Mouse (Mus musculus): ENCODE measurements around the gene Sirt5. TPM values are rescaled to one million over a fixed set of nuclear protein-coding genes. Genes with fewer than 3 reads are reported as not detected.

Gene Sirt5
- polyA plus RNA-seq, 1 experiment, result 8.7 TPM

DNA sequence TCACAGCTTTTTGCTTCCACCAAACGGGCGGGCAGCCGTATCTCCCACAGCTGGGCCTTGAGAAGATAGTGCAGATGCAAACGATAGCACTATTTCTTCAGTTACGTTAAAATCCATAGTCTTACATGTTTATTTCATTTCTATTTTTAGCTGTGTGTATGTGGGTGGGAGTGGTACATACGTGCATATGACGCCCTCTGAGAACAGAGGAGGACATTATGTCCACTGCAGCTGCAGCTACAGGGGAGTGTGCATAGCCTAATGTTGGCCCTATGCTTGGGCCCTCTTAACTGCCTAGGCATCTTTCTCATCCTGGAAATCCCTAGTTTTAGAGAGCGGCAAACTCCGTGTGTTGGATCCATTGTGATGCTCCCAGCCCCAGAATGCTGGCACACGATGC lies 8.9 kb downstream of the Sirt5 start:
- no peak for DNase-seq (ENCODE audit: low read depth)

DNA sequence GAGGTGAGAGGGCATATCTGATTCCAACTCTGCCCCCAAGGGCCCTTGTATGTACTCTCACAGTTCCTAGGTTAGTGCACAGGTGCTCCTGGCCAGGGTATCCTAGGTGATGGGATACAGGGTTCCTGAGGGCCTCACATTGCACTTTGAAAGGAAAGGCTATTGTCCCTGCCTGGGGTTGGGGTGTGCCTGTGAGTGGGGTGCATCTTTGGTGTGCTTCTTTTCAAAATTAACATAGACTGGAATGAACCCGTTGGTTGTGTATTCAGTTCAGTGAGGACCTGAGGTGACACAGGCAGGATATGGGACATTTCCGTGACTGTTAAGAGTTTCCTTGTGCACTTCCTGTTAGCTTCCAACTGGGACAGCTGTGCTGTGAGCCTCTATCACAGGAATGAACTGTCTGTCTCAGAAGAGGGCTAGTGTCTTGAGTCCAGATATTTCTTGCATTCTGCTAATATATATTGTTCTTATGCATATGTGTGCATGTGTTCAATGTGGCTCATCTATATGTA lies 9.7 kb downstream of the Sirt5 start:
- no peak for DNase-seq (ENCODE audit: low read depth)

DNA sequence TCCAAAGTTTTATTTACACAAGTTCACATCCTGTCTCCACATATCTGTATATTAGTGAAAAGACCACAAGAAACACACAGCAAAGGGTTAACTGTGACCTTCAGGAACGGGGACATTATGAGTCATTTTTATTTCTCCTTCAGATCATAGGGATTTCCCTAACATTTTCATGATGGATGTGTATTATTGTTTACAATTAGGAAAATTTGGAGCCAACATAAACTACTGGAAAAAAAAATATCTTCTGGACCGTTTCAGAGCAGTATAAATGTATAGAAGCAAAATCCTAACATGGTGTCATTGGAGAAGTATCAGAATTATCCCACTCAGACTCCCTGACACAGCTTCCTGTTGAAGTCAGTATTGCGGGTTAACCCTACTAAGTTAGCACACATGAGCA lies 14.7 kb downstream of the Sirt5 start:
- no peak for DNase-seq (ENCODE audit: low read depth)

DNA sequence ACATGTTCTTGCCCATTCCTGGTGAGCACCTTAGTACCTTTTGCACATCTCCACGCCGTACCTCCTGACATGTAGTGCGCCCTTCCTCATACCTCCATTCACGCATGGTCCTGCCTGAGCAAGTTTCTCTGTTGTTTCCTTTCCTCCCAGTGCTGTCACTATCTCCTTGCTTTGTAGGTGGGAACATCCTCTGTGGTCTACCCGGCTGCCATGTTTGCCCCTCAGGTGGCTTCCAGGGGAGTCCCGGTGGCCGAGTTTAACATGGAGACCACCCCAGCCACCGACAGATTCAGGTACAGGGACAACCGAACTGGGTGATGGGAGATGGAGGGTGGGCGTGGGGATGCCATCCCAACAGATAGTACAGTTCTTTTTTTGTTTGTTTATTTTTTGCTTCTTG lies 20.0 kb downstream of the Sirt5 start:
- no peak for DNase-seq (ENCODE audit: low read depth)

DNA sequence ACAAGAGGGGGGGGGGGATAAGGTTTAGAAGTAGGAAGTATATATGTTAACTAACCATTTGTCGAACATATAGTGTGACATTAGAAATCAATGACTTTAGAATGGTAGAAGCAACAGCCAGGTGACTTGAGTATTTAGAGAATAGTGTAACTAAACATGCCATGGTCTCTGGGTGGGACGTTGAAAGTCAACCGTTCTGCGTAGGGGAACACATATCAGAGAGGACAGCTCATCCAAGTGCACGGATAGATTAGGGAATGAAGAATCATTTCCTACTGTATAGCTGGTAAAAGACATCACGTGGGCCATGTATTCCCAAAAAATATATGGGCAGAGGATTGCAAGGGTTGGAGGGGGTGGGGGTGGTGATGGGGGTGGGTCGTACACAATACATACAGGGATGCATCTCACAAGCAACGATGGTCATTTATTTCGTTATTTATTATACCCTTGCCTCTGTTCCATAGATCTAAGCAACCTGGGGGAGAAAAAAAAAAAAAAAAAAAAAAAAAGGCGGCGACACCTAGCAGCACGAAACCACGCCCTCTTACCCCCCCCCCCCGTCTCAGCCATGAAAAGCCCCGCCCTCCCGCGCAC lies 32.5 kb downstream of the Sirt5 start:
- no peak for DNase-seq (ENCODE audit: low read depth)

DNA sequence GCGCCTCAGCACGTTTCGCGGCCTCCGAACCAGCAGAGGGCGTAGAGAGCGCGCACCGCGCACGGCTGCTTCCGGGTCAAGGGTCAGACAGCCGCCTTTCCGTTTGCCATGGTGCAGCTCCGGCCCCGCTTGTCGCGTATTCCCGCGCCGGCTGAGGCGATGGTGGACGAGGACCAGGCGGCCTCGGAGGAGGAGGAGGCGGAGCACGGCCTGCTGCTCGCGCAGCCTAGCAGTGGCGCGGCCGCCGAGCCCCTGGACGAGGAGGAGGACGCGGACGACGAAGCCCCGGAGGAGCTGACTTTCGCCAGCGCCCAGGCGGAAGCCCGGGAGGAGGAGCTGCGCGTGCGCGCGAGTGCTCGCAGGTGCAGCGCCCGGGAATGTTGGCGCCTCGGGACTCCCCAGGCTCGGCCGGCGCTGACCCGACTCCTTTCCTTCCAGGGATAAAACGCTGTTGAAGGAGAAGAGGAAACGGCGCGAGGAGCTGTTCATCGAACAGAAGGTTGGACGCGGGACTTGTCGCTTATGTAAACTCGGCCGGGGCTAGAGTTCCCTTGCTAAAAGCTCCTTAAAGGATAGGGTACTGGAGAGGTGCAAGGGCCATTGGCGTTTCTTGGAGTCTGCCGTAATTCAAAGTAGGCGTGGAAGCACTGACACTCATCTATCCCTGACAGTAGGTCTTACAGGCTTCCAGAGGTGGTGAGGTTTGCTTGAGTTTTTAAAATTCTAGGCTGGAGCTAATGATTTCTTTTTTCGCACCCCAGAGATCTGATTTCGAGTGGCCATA lies 33.2 kb downstream of the Sirt5 start, which contains the start of gene Nol7:
Gene Nol7, plus strand, starts transcription at position 94 of the 784 bp plus-strand sequence.
- peak; percentile 38 for DNase-seq (ENCODE audit: low read depth)

DNA sequence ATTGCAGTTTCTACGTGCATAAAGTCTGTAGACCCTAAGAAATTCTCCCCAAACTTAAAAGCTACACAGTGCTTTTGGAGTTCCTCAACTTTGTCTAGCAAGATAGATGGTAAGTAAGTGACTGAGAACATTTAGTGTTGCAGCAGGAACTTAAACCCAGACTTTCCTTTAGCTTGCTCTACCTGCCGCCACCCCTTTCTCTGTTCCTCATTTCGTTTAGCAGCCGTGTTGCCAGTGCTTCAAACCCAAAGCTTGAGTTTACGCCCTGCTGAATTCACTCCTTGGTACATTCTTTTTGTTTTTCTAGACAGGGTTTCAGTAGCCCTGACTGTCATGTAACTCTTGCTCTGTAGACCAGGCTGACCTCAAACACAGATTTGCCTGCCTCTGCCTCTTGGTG lies 34.3 kb downstream of the Sirt5 start:
- DNase-seq (ENCODE audit: low read depth), result no peak

DNA sequence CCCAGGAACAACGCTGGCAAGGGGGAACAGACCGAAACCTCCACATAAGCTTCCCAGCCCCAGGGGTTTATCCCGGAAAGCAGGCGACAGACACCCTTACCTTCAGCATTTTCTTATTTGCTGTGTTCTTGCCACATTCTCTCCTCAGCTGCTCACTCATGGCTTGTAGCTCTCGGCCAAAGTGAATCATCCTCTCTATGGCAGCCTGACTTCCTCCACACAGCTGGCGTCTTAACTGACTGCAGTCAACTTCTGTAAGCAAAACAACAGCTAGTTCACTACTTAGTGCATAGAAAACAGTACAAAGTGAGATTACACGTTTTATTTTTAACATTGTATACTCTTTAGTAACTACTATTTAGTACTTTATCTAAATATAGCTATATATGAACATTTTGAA lies 47.0 kb downstream of the Sirt5 start:
- no peak for DNase-seq (ENCODE audit: low read depth)

DNA sequence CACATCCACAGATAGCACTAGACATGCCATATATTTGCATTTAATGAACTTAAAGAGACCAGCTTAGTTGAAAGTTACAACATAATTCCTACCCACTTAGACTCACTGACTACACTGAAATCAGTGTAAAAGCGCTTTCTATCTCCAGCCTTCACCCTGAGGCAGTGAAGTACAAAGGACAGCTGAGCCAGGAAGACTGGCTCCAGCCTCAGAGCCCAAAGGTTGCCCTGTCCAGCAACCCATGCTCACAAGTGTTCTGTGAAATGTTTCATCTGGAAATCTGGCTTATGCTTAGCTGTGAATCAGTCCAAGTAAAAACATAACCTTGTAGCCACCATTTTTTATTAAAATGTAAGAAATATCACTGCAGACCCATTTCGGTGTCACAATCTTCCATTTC lies 48.3 kb downstream of the Sirt5 start:
- no peak for DNase-seq (ENCODE audit: low read depth)

DNA sequence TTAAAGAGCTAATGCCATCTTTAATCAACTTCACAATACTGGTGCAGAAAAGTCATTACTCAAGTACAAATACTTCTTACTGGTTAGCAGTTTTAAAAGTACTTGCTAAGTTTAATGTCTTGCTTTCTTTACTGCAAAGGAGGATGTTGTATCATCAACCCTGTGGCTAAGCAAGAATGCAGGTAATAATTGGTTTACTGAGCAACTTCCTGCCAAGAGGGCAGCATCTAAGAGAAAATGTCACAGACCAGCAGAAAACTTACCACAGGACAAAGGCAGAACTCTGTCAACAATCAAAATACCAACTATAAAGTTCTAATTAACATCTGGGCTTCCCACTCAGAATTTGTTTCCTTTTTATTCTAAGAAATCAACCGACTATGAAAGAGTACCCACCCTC lies 50.0 kb downstream of the Sirt5 start:
- DNase-seq (ENCODE audit: low read depth), result no peak

DNA sequence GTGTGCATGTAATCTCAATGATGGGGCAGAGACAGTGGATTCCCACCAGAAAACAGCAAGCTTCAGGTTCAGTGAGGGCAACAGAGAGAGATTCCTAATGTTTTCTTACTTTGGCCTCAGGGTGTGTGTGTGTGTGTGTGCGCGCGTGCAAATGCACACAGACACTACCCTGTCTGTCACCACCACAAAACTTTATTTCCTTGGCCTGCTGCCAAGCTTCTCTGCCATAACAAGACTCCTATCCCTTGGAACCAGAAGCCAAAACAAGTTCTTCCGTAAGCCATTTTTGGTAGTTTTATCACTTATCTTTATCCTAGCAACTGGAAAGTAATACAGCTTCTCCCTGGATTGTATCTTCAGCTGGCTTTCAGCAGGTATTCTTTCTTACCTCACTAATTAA lies 63.1 kb downstream of the Sirt5 start:
- no peak for DNase-seq (ENCODE audit: low read depth)

DNA sequence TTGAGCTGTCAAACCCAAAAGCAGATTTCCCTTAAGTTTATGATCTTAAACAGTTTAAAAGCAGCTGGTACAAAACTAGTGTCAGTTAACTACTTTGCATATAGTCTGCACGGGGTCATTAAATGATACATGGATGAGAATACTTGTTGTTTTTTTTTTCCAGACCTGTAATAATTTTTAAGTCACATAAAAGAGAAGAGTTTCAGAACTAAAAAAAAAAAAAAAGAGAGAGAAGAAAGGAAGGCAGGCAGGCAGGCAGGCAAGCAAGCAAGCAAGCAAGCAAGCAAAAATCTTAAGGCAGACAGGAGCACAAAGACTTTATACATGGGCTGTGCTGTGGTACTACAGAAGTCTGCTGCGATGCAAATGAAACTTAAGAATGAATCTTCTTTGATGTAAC lies 68.1 kb downstream of the Sirt5 start:
- DNase-seq (ENCODE audit: low read depth), result no peak

DNA sequence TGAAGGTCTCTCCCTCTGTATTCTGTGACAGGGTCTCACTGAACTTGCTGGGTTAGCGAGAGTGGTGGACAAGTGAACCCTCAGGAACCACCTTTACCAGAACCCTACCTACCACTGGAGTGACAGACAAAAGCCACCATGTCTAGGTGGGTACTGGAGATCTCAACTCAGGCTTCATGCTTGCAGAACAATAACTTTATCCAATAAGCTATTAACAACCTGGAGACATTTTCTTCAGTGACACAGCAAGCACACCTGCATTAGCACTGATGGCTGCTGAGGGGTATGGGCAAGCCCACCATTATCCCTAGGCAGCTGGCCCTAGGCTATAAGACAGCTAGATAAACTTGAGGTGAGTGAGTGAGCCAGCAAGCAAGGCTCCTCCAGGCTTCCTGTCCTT lies 75.1 kb downstream of the Sirt5 start:
- no peak for DNase-seq (ENCODE audit: low read depth)

DNA sequence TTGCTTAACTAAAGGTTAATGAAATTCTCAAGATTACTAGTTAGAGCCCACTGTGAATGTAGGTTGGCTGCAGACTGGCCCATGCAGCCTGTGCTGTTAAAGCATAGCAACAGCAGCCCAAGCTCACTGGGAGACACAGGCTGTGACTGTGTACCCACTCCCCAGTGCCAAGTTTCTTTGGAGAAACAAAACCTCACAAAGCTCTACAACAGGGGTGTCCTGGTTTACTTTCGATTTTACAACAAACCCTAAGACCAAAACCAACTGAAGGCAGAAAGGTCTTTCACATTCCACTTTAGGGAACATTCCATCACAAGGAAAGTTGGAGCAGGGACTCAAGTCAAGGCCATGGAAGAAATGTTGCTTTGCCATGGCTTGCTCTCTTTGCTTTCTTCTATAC lies 77.3 kb downstream of the Sirt5 start:
- no peak for DNase-seq (ENCODE audit: low read depth)

DNA sequence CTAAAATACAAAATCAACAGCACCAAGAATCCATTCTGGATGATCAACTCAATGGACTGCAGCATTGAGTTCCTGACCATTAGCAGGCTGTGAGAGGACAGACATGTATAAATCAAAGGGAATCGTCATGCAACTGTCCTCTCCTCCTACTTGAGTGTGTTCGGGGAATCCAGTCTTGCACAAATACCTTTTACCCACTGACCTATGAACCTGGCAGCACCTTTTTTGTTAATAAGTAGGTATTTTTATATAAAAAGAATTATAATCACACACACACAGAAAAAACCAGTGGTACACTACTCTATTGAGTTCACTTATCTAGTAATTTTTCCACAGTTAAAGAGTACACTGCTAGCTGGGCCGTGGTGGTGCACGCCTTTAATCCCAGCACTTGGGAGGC lies 78.4 kb downstream of the Sirt5 start:
- DNase-seq (ENCODE audit: low read depth), result no peak

DNA sequence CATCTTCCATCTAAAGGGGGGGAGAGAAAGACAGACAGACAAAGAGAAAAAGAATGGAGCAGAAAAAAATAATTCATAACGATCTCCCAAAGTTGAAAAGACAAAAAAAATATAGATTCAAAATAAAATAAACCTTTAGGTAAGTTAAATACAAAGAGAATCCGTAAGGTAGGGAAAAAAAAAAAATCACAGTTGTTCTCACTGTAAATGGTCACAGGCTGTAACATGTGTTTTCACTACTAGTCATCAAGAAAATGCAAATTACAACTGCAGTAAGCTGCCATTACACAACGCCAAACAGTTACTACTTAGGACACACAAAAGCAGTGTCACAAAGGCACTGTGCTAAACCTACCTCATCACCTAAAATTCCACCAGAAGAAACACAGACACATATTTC lies 79.4 kb downstream of the Sirt5 start:
- DNase-seq (ENCODE audit: low read depth), result no peak

Other genes starting within 250 kb of the Sirt5 start
- gene Tbc1d7, start 194.0 kb upstream of the Sirt5 start, polyA plus RNA-seq (2012; rRNA removed), result 12.7 and 20.0 TPM in 2 replicates
- gene Gfod1, start 61.3 kb upstream of the Sirt5 start, polyA plus RNA-seq (2012; rRNA removed), result 3.5 and 4.6 TPM in 2 replicates
- gene Nol7, start 32.9 kb downstream of the Sirt5 start, polyA plus RNA-seq (2012; rRNA removed), result 32.8 and 37.3 TPM in 2 replicates
- 19.2 and 20.0 TPM in 2 replicates for gene Ranbp9, start 115.8 kb downstream of the Sirt5 start, polyA plus RNA-seq (2012; rRNA removed)
- gene Mcur1, start 194.7 kb downstream of the Sirt5 start, polyA plus RNA-seq (2012; rRNA removed), result 26.0 and 27.0 TPM in 2 replicates

All from gonadal fat pad, adult 2 months (tissue).